Mouse (Mus musculus) CH12.LX (cell line): ENCODE measurements around the gene Parvg. TPM values are rescaled to one million over a fixed set of nuclear protein-coding genes. Genes with fewer than 3 reads are reported as not detected.
A peak's percentile ranks its signal among the peaks of the same experiment; 100 is the strongest.

Experiments
- DNase-seq: peaks from one replicate; pipeline ENCODE4 v3.0.0-alpha.2; 2013; ENCODE audit errors: extremely low read depth
- H3K27ac ChIP-seq: 2 replicates; pipeline ENCODE4 v1.5.1; 2012; ENCODE audit warnings: low read depth, mild to moderate bottlenecking, control low read depth, moderate library complexity; ENCODE audit not compliant: insufficient read depth
- H3K27me3 ChIP-seq: replicated peaks from 2 replicates; pipeline ENCODE3; 2012; ENCODE audit warnings: inconsistent platforms
- H3K36me3 ChIP-seq, 2 experiments: replicated peaks in 1 of 2; 2 replicates each; pipeline versions ENCODE3 to v1.6.1; 2012; ENCODE audit warnings: inconsistent platforms in 1 of 2, low read length in 1 of 2, mild to moderate bottlenecking in 1 of 2, mixed read lengths in 1 of 2, moderate library complexity in 1 of 2; ENCODE audit not compliant: control insufficient read depth in 1 of 2, insufficient read depth in 1 of 2
- H3K4me1 ChIP-seq, 2 experiments: 2 replicates each; pipeline ENCODE4 v1.6.1; 2012; ENCODE audit warnings: inconsistent platforms in 1 of 2, moderate library complexity in 1 of 2; ENCODE audit not compliant: insufficient read depth in 2 of 2, control insufficient read depth in 1 of 2
- H3K4me2 ChIP-seq: 2 replicates; pipeline ENCODE4 v1.6.1; 2012; ENCODE audit warnings: low read depth, mild to moderate bottlenecking, control low read depth; ENCODE audit not compliant: poor library complexity, insufficient read depth, severe bottlenecking
- H3K4me3 ChIP-seq, 3 experiments: fragments of 150-350 bp in 1 of 3; sonication (generic) in 1 of 3; replicated peaks in 1 of 3; 2 replicates each; pipeline versions ENCODE3 to v1.5.1; 2011 to 2012; ENCODE audit warnings: low read depth in 2 of 3, low read length in 2 of 3, mild to moderate bottlenecking in 2 of 3, moderate library complexity in 2 of 3, control low read depth in 1 of 3, improper control_type of control experiment in 1 of 3, inconsistent platforms in 1 of 3, mixed read lengths in 1 of 3; ENCODE audit not compliant: poor library complexity in 1 of 3
- H3K79me2 ChIP-seq: replicated peaks from 2 replicates; pipeline ENCODE4 v1.6.1; 2012; ENCODE audit warnings: mild to moderate bottlenecking, moderate library complexity; ENCODE audit not compliant: control insufficient read depth, poor library complexity, insufficient read depth, severe bottlenecking; ENCODE audit errors: extremely low read depth
- H3K9ac ChIP-seq: 2 replicates; pipeline ENCODE4 v1.6.1; 2012; ENCODE audit warnings: low read depth, mild to moderate bottlenecking, control low read depth, moderate library complexity; ENCODE audit not compliant: insufficient read depth
- H3K9me3 ChIP-seq: replicated peaks from 2 replicates; pipeline ENCODE3; 2012; ENCODE audit warnings: low read length, inconsistent platforms, mixed read lengths
- BHLHE40 ChIP-seq: IDR thresholded peaks from 2 replicates; pipeline ENCODE4 v1.6.1; 2011; ENCODE audit warnings: mild to moderate bottlenecking, low read depth, low read length, improper control_type of control experiment
- CHD2 ChIP-seq: IDR thresholded peaks from 2 replicates; pipeline ENCODE4 v1.6.1; 2011; ENCODE audit warnings: low read length, improper control_type of control experiment
- E2F4 ChIP-seq: IDR thresholded peaks from 2 replicates; pipeline ENCODE4 v1.6.1; 2011; ENCODE audit warnings: low read depth, low read length, improper control_type of control experiment; ENCODE audit not compliant: insufficient replicate concordance
- JUN ChIP-seq: IDR thresholded peaks from 2 replicates; pipeline ENCODE4 v1.6.1; 2011; ENCODE audit warnings: low read depth, mild to moderate bottlenecking, low read length, improper control_type of control experiment, moderate library complexity; ENCODE audit not compliant: insufficient read depth
- JUND ChIP-seq: conservative IDR thresholded peaks from 2 replicates; pipeline ENCODE4 v1.6.1; 2011; ENCODE audit warnings: low read depth, low read length, improper control_type of control experiment
- KAT2A ChIP-seq: IDR thresholded peaks from 2 replicates; pipeline ENCODE4 v1.6.1; 2012; ENCODE audit warnings: low read length, improper control_type of control experiment, inconsistent platforms; ENCODE audit not compliant: insufficient replicate concordance
- MXI1 ChIP-seq: IDR thresholded peaks from 2 replicates; pipeline ENCODE4 v1.6.1; 2011; ENCODE audit warnings: mild to moderate bottlenecking, low read depth, low read length, improper control_type of control experiment
- NRF1 ChIP-seq: IDR thresholded peaks from 2 replicates; pipeline ENCODE4 v1.6.1; 2014; ENCODE audit warnings: low read depth, mild to moderate bottlenecking, inconsistent platforms, low read length, improper control_type of control experiment, moderate library complexity
- PAX5 ChIP-seq: IDR thresholded peaks from 2 replicates; pipeline ENCODE4 v1.6.1; 2012; ENCODE audit warnings: low read length, inconsistent platforms, mixed read lengths
- POLR2AphosphoS2 ChIP-seq: IDR thresholded peaks from 2 replicates; pipeline ENCODE4 v1.6.1; 2011; ENCODE audit warnings: low read depth, low read length, improper control_type of control experiment
- RCOR1 ChIP-seq: conservative IDR thresholded peaks from 2 replicates; pipeline ENCODE4 v1.6.1; 2012; ENCODE audit warnings: low read depth, mild to moderate bottlenecking, inconsistent platforms, low read length, improper control_type of control experiment
- SIN3A ChIP-seq: IDR thresholded peaks from 2 replicates; pipeline ENCODE4 v1.6.1; 2012; ENCODE audit warnings: low read length, improper control_type of control experiment, inconsistent platforms
- TBP ChIP-seq: conservative IDR thresholded peaks from 2 replicates; pipeline ENCODE4 v1.6.1; 2011; ENCODE audit warnings: low read depth, low read length, improper control_type of control experiment
- ZC3H11A ChIP-seq: IDR thresholded peaks from 2 replicates; pipeline ENCODE4 v1.6.1; 2012; ENCODE audit warnings: low read depth, mild to moderate bottlenecking, inconsistent platforms, low read length, improper control_type of control experiment
- ZKSCAN1 ChIP-seq: IDR thresholded peaks from 2 replicates; pipeline ENCODE4 v1.6.1; 2012; ENCODE audit warnings: low read depth, inconsistent platforms, low read length, improper control_type of control experiment, borderline replicate concordance
- dilution Hi-C: fragments of 300-500 bp; cut with MboI; formaldehyde crosslinking; loops from 2 replicates; pipeline ENCODE4 v1.14.3; 2020; ENCODE audit warnings: low sequenced_read_pairs; ENCODE audit not compliant: extremely low pct_unique_long_range_greater_than_20kb, extremely low pct_ligation_motif_present
- in situ Hi-C: fragments of 300-500 bp; cut with MboI; formaldehyde crosslinking; loops from 3 replicates; pipeline ENCODE4 v1.14.3; 2019; ENCODE audit warnings: low sequenced_read_pairs, low pct_ligation_motif_present, low pct_unique_long_range_greater_than_20kb, mixed read lengths
- polyA plus RNA-seq: library from polyadenylated mRNA; unstranded; fragments of >175 nt; gene quantifications from 2 replicates; pipeline ENCODE4 v1.2.1, GENCODE M21; 2012; ENCODE audit warnings: low read depth; ENCODE audit not compliant: insufficient read length
- total RNA-seq, 2 experiments: library from RNA; depleted of rRNA; stranded (reverse); fragments of 300-350 nt in 1 of 2; fragments of >200 nt in 1 of 2; gene quantifications; 2 replicates each; pipeline ENCODE4 v1.2.3; 2012 to 2014

Gene Parvg
- total and polyA plus RNA-seq, 3 experiments, result 93.7 to 140 (median 98.3) TPM

DNA sequence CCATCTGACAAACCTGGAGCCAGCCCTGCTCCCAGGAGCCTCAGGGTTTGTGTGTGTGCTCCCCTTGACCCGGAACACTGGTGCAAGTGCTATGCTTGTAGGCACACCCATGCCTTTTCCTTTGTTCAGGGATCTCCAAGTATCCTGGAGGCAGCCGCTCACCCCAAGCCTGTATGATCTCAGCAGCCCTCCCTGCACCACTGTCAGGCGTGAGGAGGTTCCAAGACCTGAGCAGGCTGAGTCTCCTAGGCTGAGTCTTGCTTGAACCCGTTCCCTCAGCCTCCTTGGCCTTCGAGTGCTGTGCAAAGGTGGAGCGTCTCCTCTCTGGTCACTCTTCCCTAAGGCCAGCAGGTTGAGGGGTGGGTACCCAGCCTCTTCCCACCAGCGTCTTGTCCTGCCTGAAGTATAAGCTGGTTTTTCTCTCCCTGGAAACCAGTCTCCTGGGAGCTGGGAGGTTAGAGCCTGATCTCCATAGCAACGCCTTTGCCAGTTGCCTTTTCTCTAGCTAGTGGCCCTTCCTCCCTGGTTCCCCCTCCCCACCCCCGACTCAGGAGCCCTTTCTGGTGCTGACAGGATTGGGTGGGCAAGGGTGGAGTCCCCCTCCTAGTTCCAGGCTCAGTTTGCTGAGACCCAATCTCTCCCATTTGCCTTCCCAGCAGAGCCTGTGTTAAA, 24.0 kb upstream of the Parvg start:
- no peak for DNase-seq
- peak overlapping the region; percentile 2; the same call in 1 of the 2 replicates for H3K9ac ChIP-seq
- in situ Hi-C loops (no loop called here), dilution Hi-C loops (no loop called here)
- no peaks in the 10 kb centered on the region for H3K79me2 ChIP-seq
- peak overlapping the region; percentile 50; the same call in 1 of the 2 replicates for H3K27ac ChIP-seq
- no peaks in the 10 kb centered on the region for H3K9me3 ChIP-seq
- H3K27me3 ChIP-seq, result peaks cover 2% of the 10 kb centered on the region
- peak overlapping the region in 1 of 3 experiments; percentile 8 for H3K4me3 ChIP-seq
- peaks cover 53 to 79% of the 10 kb centered on the region in 2 experiments for H3K4me1 ChIP-seq
- no peaks in the 10 kb centered on the region for H3K36me3 ChIP-seq
- H3K4me2 ChIP-seq, result no peak overlapping the region
- TF ChIP-seq BHLHE40, result no peak
- TF ChIP-seq PAX5, result no peak

DNA sequence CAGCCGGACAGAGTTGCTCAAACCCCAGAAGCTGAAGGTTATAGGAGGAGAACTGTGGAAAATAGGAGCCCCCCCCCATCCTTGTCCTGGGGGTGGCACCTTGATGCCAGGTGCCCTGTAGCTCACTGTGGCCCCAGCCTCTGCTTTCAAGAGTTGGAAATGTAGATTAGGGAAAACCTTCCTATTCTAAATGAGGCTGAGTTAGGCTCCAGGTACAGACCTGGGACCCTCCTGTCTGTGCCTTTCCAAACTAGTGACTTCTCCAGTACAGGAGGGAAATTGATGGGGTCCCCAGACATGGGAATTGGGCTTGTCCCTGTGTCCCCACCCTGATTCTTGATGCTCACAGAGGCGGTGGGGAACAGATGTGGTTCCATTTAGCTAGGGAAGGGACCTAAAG, 23.2 kb upstream of the Parvg start:
- Histone ChIP-seq H3K36me3 (no peaks in the 10 kb centered on the region), H3K4me2 (no peak overlapping the region), H3K27me3 (peaks cover 2% of the 10 kb centered on the region), H3K27ac (no peak overlapping the region), H3K4me1 (peaks cover 45 to 76% of the 10 kb centered on the region in 2 experiments), H3K4me3 (peak overlapping the region in 1 of 3 experiments; percentile 12), H3K9ac (no peak overlapping the region), H3K9me3 (no peaks in the 10 kb centered on the region), H3K79me2 (no peaks in the 10 kb centered on the region)
- in situ Hi-C loops, result no loop called here
- no peak for TF ChIP-seq ZKSCAN1
- no peak for TF ChIP-seq NRF1
- no peak for TF ChIP-seq POLR2AphosphoS2
- no peak for TF ChIP-seq SIN3A
- TF ChIP-seq ZC3H11A, result no peak
- no peak for TF ChIP-seq RCOR1
- no peak for TF ChIP-seq MXI1
- TF ChIP-seq E2F4, result no peak
- TF ChIP-seq JUND, result no peak
- TF ChIP-seq KAT2A, result no peak
- TF ChIP-seq JUN, result no peak
- no peak for TF ChIP-seq TBP
- no peak for TF ChIP-seq CHD2
- dilution Hi-C loops, result no loop called here
- no peak for DNase-seq
